Mouse (Mus musculus): Measurements from ENCODE around the gene Gm973. TPM values are rescaled to one million over a fixed set of nuclear protein-coding genes. Genes with fewer than 3 reads are reported as not detected.

Gm973 gene
- total RNA-seq, 2 experiments from 2014 or later = 10.8 to 11.0 TPM

GRCm38 (mm10) chr1:59492432-59492831 is 23.6 kb upstream of the Gm973 start:
- DNase-seq = no peak

- no peak for DNase-seq
Measured at GRCm38 (mm10) chr1:59495970-59496369, 20.1 kb upstream of the Gm973 start.

- DNase-seq = no peak
Measured at GRCm38 (mm10) chr1:59497741-59498613, 18.1 kb upstream of the Gm973 start.

GRCm38 (mm10) chr1:59499327-59499726 is 16.7 kb upstream of the Gm973 start:
- no peak for DNase-seq

- no peak for DNase-seq
Measured at GRCm38 (mm10) chr1:59502355-59502754, 13.7 kb upstream of the Gm973 start.

GRCm38 (mm10) chr1:59503659-59504301 is 12.3 kb upstream of the Gm973 start:
- DNase-seq = no peak

GRCm38 (mm10) chr1:59504302-59504700 is 11.8 kb upstream of the Gm973 start:
- DNase-seq = no peak

- DNase-seq = no peak
Measured at GRCm38 (mm10) chr1:59508463-59509139, 7.5 kb upstream of the Gm973 start.

GRCm38 (mm10) chr1:59511566-59512270 is 4.3 kb upstream of the Gm973 start:
- DNase-seq = no peak

GRCm38 (mm10) chr1:59520226-59520837 is 4.3 kb downstream of the Gm973 start:
- DNase-seq = no peak

GRCm38 (mm10) chr1:59522456-59522855 is 6.4 kb downstream of the Gm973 start:
- DNase-seq = no peak

- DNase-seq = no peak
Measured at GRCm38 (mm10) chr1:59523378-59523958, 7.4 kb downstream of the Gm973 start.

GRCm38 (mm10) chr1:59524071-59524470 is 8.0 kb downstream of the Gm973 start:
- DNase-seq = no peak

GRCm38 (mm10) chr1:59524759-59525158 is 8.7 kb downstream of the Gm973 start:
- no peak for DNase-seq

GRCm38 (mm10) chr1:59527219-59527618 is 11.2 kb downstream of the Gm973 start:
- no peak for DNase-seq

GRCm38 (mm10) chr1:59534976-59535810 is 19.1 kb downstream of the Gm973 start:
- peak; percentile 50 to 57 for DNase-seq

GRCm38 (mm10) chr1:59538381-59538780 is 22.3 kb downstream of the Gm973 start:
- DNase-seq = no peak

- DNase-seq = no peak
Measured at GRCm38 (mm10) chr1:59540537-59541148, 24.6 kb downstream of the Gm973 start.

- DNase-seq = no peak
Measured at GRCm38 (mm10) chr1:59541271-59542020, 25.4 kb downstream of the Gm973 start.

GRCm38 (mm10) chr1:59542231-59542630 is 26.2 kb downstream of the Gm973 start:
- DNase-seq = no peak

Measured in layer of hippocampus, postnatal 36 days (tissue).